Mouse (Mus musculus): ENCODE data around the gene Edem3.

Edem3 gene

DNA sequence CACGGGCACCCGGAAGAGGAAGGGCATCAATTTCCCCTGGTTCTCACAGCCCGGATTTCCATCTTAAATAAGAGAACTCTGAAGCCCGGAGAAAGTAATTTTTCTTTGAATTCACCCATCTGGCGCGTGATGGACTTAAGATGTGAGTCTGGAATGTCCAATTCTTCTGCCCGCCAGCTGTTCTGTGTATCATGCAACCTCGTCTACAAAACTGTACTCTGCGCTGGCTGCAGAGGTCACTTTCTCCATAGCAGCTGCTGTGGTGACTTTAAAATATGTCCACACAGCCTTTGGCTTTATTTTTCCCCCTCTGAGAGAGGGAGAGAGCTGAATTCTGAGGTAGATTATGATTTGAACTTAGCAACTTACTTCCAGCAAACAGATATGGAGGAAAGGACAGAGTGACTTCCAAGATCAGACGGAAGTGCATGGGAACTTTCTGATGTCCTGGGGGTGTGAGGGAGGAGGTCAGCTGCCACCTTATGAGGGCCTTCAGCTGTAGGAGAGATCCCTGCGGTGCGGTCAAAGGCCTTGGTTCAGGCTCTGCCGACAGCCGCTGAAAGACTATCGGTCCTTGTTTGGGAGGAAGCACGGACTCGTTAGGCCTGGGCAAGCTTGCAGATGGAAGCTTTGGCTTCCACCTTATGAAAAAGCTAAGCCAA lies 108.1 kb downstream of the Edem3 start:
- DNase-seq (ENCODE audit: low spot score) = no peak

DNA sequence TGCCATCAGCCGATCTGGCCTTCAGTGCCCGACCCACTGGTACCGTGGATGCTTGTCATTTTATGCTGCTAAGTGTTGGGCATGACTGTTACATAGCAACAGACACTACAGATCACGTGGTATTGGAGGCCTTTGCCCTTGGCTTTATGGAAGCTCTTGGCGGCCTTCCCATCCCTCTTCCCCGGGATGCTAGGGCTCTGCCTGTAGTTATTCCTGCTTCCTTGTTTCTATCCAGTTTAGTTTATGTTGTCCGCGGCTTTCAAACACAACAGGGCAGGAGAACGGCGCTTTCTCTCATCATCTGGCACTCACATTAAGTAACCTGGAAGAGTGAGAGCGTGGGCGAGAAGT lies 108.6 kb downstream of the Edem3 start:
- DNase-seq (ENCODE audit: low spot score) = no peak

DNA sequence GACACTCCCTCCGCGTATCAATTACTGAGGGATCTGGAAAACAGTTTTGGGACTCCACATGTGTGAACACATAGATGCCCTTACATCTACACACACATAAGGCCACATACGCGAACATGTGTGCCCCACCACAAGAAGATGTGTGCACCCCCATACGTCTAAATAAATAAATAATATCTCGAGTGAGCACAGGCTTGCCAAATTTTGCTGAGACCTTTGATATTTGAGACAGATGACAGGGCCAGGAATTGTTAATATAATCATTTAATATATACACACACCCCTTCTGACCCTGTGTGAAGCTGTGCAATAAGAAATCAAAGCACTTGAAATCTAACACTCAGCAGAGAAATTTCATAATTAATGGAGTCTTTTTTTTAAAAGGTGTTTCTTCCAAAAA lies 109.2 kb downstream of the Edem3 start:
- DNase-seq (ENCODE audit: low spot score) = no peak
